Mouse (Mus musculus): ENCODE results near the gene B3gnt4. TPM values are rescaled to one million over a fixed set of nuclear protein-coding genes. Genes with fewer than 3 reads are reported as not detected.

B3gnt4 gene
- total RNA-seq, 2 experiments from 2014 or later, result 1.2 to 1.3 TPM

GRCm38 (mm10) chr5:123525916-123526495 lies 15.7 kb downstream of the B3gnt4 start:
- DNase-seq (ENCODE audit: low spot score in 2 of 2), result no peak

GRCm38 (mm10) chr5:123528641-123529040 lies 18.4 kb downstream of the B3gnt4 start:
- peak in 1 of 2 experiments; percentile 0 for DNase-seq (ENCODE audit: low spot score in 2 of 2)

DNA sequence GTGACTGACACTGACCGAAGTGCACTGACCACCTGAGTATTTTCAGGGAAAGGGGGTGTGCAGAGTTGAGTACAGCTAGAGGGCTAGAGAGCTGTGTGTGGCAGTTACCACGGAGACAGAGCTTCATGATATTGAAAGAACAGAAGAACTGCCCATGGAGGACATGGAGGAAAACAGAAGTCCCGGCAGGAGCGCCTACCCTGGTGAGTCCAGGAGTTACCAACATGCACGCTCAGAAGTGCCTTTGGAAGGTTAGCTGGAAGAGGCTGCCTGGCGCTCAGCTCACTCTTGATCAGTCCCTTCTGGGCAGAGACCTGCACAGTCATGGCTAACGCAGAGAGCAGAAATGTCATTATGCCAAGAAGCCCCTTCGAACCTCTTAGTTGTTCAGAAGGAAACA lies 19.8 kb downstream of the B3gnt4 start:
- no peak for DNase-seq (ENCODE audit: low spot score in 2 of 2)

GRCm38 (mm10) chr5:123533801-123534200 lies 23.5 kb downstream of the B3gnt4 start:
- DNase-seq (ENCODE audit: low spot score in 2 of 2), result peak in 1 of 2 experiments; percentile 0

GRCm38 (mm10) chr5:123555693-123556092 lies 45.4 kb downstream of the B3gnt4 start:
- no peak for DNase-seq (ENCODE audit: low spot score in 2 of 2)

DNA sequence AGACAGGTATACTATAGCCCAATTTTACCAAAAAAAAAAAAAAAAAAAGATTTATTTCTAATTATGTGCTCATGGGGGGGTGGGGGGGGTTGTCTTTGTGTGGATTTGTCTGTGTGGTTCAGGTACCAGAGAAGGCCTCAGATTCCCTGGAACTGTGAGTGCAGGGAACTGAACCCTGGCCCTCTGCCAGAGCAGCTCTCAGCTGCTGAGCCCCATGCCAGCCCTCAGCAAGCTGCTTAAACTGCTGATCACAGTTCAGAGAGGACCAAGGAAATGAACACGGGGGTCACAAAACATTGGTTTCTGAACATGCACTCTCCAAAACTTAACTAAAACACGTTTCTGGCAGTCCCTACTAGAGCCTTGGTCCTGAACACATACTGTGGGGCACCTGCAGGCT lies 46.2 kb downstream of the B3gnt4 start:
- peak in 1 of 2 experiments; percentile 36 for DNase-seq (ENCODE audit: low spot score in 2 of 2)

DNA sequence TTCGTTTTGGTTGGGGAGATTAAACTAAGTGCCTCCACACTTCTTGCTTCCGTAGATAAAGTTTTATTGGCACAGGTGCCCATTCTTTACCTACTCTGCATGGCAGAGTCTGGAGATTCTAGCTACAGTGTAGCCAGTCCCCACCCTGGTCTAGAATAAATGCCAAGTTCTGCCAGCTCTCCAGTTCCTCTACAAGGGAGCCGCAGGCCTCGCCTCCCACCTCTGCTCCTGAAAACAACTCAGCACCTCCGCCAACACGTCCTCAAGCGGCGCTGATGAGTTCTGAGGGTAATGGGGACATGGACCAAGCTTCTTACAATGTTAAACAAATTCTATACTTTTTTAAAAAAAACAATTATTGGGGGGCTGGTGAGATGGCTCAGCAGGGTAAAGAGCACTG lies 49.3 kb downstream of the B3gnt4 start:
- peak in 1 of 2 experiments; percentile 42 for DNase-seq (ENCODE audit: low spot score in 2 of 2)

DNA sequence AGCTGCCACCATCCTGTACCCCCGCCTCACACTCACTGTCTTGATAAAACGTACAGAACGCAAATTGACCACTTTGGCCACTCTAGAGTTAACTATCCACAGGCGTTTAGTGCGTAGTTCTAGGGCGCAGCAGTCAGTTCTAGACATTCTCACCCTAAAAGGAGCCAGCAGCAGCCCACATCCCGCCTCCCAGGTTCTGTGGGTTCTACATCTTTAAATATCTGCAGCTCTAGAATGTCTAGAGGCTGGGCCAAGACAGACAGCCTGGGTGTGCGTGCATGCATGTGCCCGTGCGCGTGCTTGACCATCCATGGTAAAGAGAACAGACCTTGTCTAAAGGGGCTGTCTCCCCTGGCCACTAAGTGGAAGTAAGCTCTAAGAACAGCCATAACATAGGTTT lies 50.9 kb downstream of the B3gnt4 start:
- peak in 1 of 2 experiments; percentile 50 for DNase-seq (ENCODE audit: low spot score in 2 of 2)

Small RNA genes lying within 50 kb of the gene (microRNA-seq; reads per million reads assigned to microRNA genes)
- 0.42 to 1.7 reads per million in 2 experiments for gene Mir7647

Other genes with a start within 250 kb of the B3gnt4 start
- gene Bcl7a, start 166.6 kb upstream of the B3gnt4 start, total RNA-seq (2021), result 10 to 100 TPM; 66.3 to 70.1 TPM
- 10 to 100 TPM; 16.0 to 16.8 TPM for gene Mlxip, start 115.7 kb upstream of the B3gnt4 start, total RNA-seq (2021)
- under 1 TPM; 0.33 to 0.40 TPM for gene Lrrc43, start 21.2 kb upstream of the B3gnt4 start, total RNA-seq (2021)
- gene Il31, start 21.0 kb upstream of the B3gnt4 start, total RNA-seq (2021), result not detected
- 10 to 100 TPM; 26.5 to 27.2 TPM for gene Diablo, start 13.7 kb downstream of the B3gnt4 start, total RNA-seq (2021)
- 1 to 10 TPM; 4.9 to 5.0 TPM for gene Gm49027, start 15.0 kb downstream of the B3gnt4 start, total RNA-seq (2021)
- gene Vps33a, start 62.6 kb downstream of the B3gnt4 start, total RNA-seq (2021), result 100 to 1,000 TPM in 1 of 2 experiments, 10 to 100 TPM in 1; 99.5 to 101 TPM
- 100 to 1,000 TPM; 132 to 133 TPM for gene Clip1, start 174.2 kb downstream of the B3gnt4 start, total RNA-seq (2021)
- 10 to 100 TPM; 43.0 to 49.4 TPM for gene Zcchc8, start 210.6 kb downstream of the B3gnt4 start, total RNA-seq (2021)
- gene Rsrc2, start 239.0 kb downstream of the B3gnt4 start, total RNA-seq (2021), result 10 to 100 TPM; 79.4 to 88.4 TPM
- gene Kntc1, start 239.3 kb downstream of the B3gnt4 start, total RNA-seq (2021), result 1 to 10 TPM in 1 of 2 experiments, under 1 TPM in 1; 0.89 to 1.1 TPM